Mouse (Mus musculus) kidney, adult 2 months (tissue): Measurements from ENCODE around the gene Clptm1.
"Not testable (repeated sequence)": the region's sequence is repeated elsewhere in the genome, so short reads cannot be mapped to it uniquely, and the experiment has no call there.

Experiments used
- CTCF ChIP-seq: fragments of 200-500 bp; conservative IDR thresholded peaks from 2 replicates; pipeline ENCODE4 v1.5.1; 2011; ENCODE audit warnings: low read depth, mild to moderate bottlenecking, control low read depth, low read length, moderate library complexity, mixed read lengths; ENCODE audit not compliant: insufficient read depth, insufficient read length
- POLR2A ChIP-seq: fragments of 200-500 bp; IDR thresholded peaks from one replicate; pipeline ENCODE4 v1.6.1; 2011; ENCODE audit warnings: low read depth, low read length, control low read depth

- TF ChIP-seq CTCF, POLR2A: not testable (repeated sequence)
Observed at GRCm38 (mm10) chr7:19604606-19605214, 60.1 kb downstream of the Clptm1 start.
